Mouse (Mus musculus): ENCODE measurements at regions not wholly inside any gene's neighbourhood (a gene's known extent, or its start where the extent isn't known, plus 50 kb on each side); places are given as distances from the start of the nearest gene placed in this dataset.

GRCm38 (mm10) chr9:52294699-52295098, 126.3 kb upstream of the Zc3h12c start:
- DNase-seq, result peak; percentile 55

GRCm38 (mm10) chr9:52289069-52289468, 120.7 kb upstream of the Zc3h12c start:
- DNase-seq, result no peak

- DNase-seq, result no peak
Measured at GRCm38 (mm10) chr9:52287761-52288275, 119.4 kb upstream of the Zc3h12c start.

GRCm38 (mm10) chr9:52287246-52287651, 118.9 kb upstream of the Zc3h12c start:
- peak; percentile 66 for DNase-seq

GRCm38 (mm10) chr9:52286104-52286503, 117.7 kb upstream of the Zc3h12c start:
- DNase-seq, result no peak

- DNase-seq, result no peak
Measured at GRCm38 (mm10) chr9:52283558-52283957, 115.2 kb upstream of the Zc3h12c start.

- no peak for DNase-seq
Measured at GRCm38 (mm10) chr9:52280995-52281394, 112.6 kb upstream of the Zc3h12c start.

GRCm38 (mm10) chr9:52280556-52280955, 112.2 kb upstream of the Zc3h12c start:
- no peak for DNase-seq

GRCm38 (mm10) chr9:52278701-52279023, 110.3 kb upstream of the Zc3h12c start:
- no peak for DNase-seq

- no peak for DNase-seq
Measured at GRCm38 (mm10) chr9:52277954-52278700, 109.8 kb upstream of the Zc3h12c start.

- no peak for DNase-seq
Measured at GRCm38 (mm10) chr9:52273994-52274393, 105.6 kb upstream of the Zc3h12c start.

- DNase-seq, result no peak
Measured at GRCm38 (mm10) chr9:52272668-52273067, 104.3 kb upstream of the Zc3h12c start.

- DNase-seq, result no peak
Measured at GRCm38 (mm10) chr9:52271345-52272116, 103.2 kb upstream of the Zc3h12c start.

GRCm38 (mm10) chr9:52261538-52261937, 93.2 kb upstream of the Zc3h12c start:
- no peak for DNase-seq

GRCm38 (mm10) chr9:52259459-52259858, 91.1 kb upstream of the Zc3h12c start:
- DNase-seq, result no peak

GRCm38 (mm10) chr9:52255692-52256091, 87.3 kb upstream of the Zc3h12c start:
- DNase-seq, result no peak

GRCm38 (mm10) chr9:52254475-52254874, 86.1 kb upstream of the Zc3h12c start:
- DNase-seq, result no peak

GRCm38 (mm10) chr9:52251455-52251854, 83.1 kb upstream of the Zc3h12c start:
- no peak for DNase-seq

GRCm38 (mm10) chr9:52246712-52247111, 78.3 kb upstream of the Zc3h12c start:
- DNase-seq, result no peak

- DNase-seq, result no peak
Measured at GRCm38 (mm10) chr9:52244081-52244480, 75.7 kb upstream of the Zc3h12c start.

GRCm38 (mm10) chr9:52243032-52243431, 74.7 kb upstream of the Zc3h12c start:
- DNase-seq, result no peak

- no peak for DNase-seq
Measured at GRCm38 (mm10) chr9:52241577-52241976, 73.2 kb upstream of the Zc3h12c start.

GRCm38 (mm10) chr9:52240585-52241320, 72.4 kb upstream of the Zc3h12c start:
- DNase-seq, result no peak
